Mouse (Mus musculus) heart, embryonic 11.5 days (tissue): ENCODE data around the gene Tfap2a. TPM values are rescaled to one million over a fixed set of nuclear protein-coding genes. Genes with fewer than 3 reads are reported as not detected.
A peak's percentile ranks its signal among the peaks of the same experiment; 100 is the strongest.

Experiments
- ATAC-seq: fragments of 200-750 bp; cut with Nextera tagmentation; replicated peaks from 2 replicates; pipeline ENCODE4 v1.8.0; 2017; ENCODE audit warnings: moderate library complexity; ENCODE audit not compliant: insufficient number of reproducible peaks, low FRiP score, low TSS enrichment
- H3K27ac ChIP-seq: fragments of 300-500 bp; sonication (generic); 2 replicates; pipeline ENCODE4 v1.5.1; 2014; ENCODE audit warnings: mild to moderate bottlenecking, low read depth, low read length
- H3K27me3 ChIP-seq: fragments of 300-500 bp; sonication (generic); 2 replicates; pipeline ENCODE4 v1.6.1; 2014; ENCODE audit warnings: mild to moderate bottlenecking, low read length, mixed read lengths; ENCODE audit not compliant: control insufficient read depth, insufficient read depth
- H3K36me3 ChIP-seq: fragments of 300-500 bp; sonication (generic); 2 replicates; pipeline ENCODE4 v1.6.1; 2014; ENCODE audit warnings: mild to moderate bottlenecking, low read length, moderate library complexity, mixed read lengths; ENCODE audit not compliant: control insufficient read depth, insufficient read depth
- H3K4me1 ChIP-seq: fragments of 300-500 bp; sonication (generic); 2 replicates; pipeline ENCODE4 v1.6.1; 2014; ENCODE audit warnings: low read length; ENCODE audit not compliant: control insufficient read depth, insufficient read depth
- H3K4me2 ChIP-seq: fragments of 300-500 bp; sonication (generic); 2 replicates; pipeline ENCODE4 v1.6.1; 2014; ENCODE audit warnings: mild to moderate bottlenecking, moderate library complexity
- H3K4me3 ChIP-seq: fragments of 300-500 bp; sonication (generic); 2 replicates; pipeline ENCODE4 v1.5.1; 2014; ENCODE audit warnings: low read depth, low read length
- H3K9ac ChIP-seq: fragments of 300-500 bp; sonication (generic); 2 replicates; pipeline ENCODE4 v1.6.1; 2014; ENCODE audit warnings: mild to moderate bottlenecking, low read depth, low read length, moderate library complexity
- H3K9me3 ChIP-seq: fragments of 300-500 bp; sonication (generic); replicated peaks from 2 replicates; pipeline ENCODE4 v1.6.1; 2016; ENCODE audit warnings: low read length; ENCODE audit not compliant: control insufficient read depth
- WGBS: fragments of 180-500 bp; shearing (Covaris S2); extraction: QIAGEN DNeasy Blood & Tissue Kit; methylation state at CpG from one replicate; pipeline ENCODE4 v1.1.7; 2014; ENCODE audit not compliant: insufficient replicate concordance; 5-methylcytosine and 5-hydroxymethylcytosine counted together
- polyA plus RNA-seq: library from polyadenylated mRNA; unstranded; fragments of >200 nt; fragmentation: Nextera tagmentation; extraction: Ambion mirVana; gene quantifications from 2 replicates; pipeline ENCODE4 v1.2.1, GENCODE M21; 2014

Tfap2a gene
- polyA plus RNA-seq, 1 experiment from 2014 or later: 0.39 TPM

DNA sequence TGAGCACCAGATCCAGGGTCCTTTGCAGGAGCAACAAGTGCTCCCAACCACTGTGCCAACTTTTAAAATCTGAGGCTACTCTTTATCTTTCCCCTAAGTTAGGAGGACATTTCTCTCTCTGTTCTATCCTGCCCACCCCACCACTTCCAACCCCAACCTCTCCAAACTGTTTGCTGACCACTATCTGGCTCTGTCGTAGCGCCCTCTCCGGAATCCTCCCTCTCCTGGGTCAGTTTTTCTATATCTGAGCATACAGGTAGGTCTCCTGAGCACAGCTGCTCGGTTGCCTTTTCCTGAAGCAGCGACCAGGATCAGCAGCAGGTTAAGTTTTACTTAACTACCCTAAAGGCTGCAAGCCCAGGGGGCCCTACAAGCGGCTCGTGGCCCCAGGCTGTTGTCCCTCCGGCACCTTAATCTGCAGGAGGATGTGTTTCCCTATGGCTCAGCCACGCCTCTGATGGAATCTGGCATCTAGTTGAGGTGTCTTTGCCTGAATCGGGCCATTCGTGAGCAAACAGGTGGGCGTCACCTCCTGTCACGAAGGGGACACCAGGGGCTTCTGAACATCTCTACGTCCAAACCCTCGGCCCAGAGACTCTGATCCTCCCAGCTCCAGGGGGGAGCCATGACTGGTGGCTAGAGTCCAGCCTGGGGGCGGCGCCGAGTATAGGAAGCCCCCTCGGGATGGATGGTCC is 6.1 kb upstream of the Tfap2a start:
- peaks cover 71% of the 10 kb centered on the region for H3K27me3 ChIP-seq
- 0 out of 2 replicates have a peak overlapping the region, but pooled peaks have one; percentile 22 for H3K9ac ChIP-seq
- no peak overlapping the region for H3K27ac ChIP-seq
- H3K9me3 ChIP-seq: no peaks in the 10 kb centered on the region
- 2% methylated on average over 19 of the region's 19 CpGs for WGBS
- H3K4me1 ChIP-seq: peaks cover 6% of the 10 kb centered on the region; the same call in 1 of the 2 replicates
- H3K36me3 ChIP-seq: no peaks in the 10 kb centered on the region
- peak overlapping the region; percentile 63 for H3K4me2 ChIP-seq
- ATAC-seq: no peak
- H3K4me3 ChIP-seq: peak overlapping the region; percentile 32

- H3K4me3 ChIP-seq: no peak overlapping the region
- H3K36me3 ChIP-seq: no peaks in the 10 kb centered on the region
- no peak for ATAC-seq
- no peak overlapping the region for H3K27ac ChIP-seq
- no peak overlapping the region for H3K4me2 ChIP-seq
- peaks cover 6% of the 10 kb centered on the region; the same call in 1 of the 2 replicates for H3K4me1 ChIP-seq
- H3K9ac ChIP-seq: no peak overlapping the region
- WGBS: 9% methylated on average over 4 of the region's 4 CpGs
- H3K27me3 ChIP-seq: peaks cover 81% of the 10 kb centered on the region
- H3K9me3 ChIP-seq: no peaks in the 10 kb centered on the region
Measured at GRCm38 (mm10) chr13:40743221-40743620, 5.0 kb upstream of the Tfap2a start.

DNA sequence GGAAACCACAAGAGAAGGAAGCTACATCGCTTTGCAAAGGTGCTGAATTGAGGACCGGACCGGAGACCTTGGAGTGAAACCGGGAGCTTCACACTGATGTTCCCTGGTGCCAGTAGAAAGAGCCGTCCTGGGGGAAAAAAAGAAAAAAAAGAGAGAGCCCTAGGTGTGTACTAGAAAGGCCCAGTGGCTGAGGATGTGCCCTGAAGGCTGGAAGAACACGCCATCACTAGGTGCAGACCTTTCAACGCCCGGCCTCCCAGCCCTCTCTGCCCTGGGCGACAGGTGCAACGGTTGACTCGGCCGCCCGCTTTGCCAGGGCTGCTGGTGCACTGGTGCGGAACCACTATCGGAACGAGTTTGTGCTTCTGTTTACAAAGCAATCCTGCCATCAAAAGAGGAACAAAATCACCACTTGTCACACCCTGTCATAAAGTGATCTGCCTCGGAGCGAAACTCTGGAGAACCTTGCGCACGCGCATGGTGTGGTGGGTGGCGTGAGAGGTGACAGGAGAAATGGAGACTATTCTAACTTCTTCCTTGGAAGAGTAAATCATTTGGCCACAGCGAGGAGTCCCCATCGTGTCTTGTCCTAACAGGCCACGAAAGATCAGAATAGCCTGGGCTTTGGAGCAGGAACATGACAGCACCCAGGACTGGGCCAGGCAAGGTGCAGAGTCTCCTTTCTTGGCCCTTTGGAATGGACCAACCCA is 3.8 kb upstream of the Tfap2a start:
- H3K4me3 ChIP-seq: no peak overlapping the region
- no peak for ATAC-seq
- no peak overlapping the region for H3K9ac ChIP-seq
- H3K4me1 ChIP-seq: peaks cover 6% of the 10 kb centered on the region; the same call in 1 of the 2 replicates
- WGBS: 3% methylated on average over 25 of the region's 25 CpGs
- peaks cover 92% of the 10 kb centered on the region for H3K27me3 ChIP-seq
- H3K9me3 ChIP-seq: no peaks in the 10 kb centered on the region
- H3K36me3 ChIP-seq: no peaks in the 10 kb centered on the region
- H3K27ac ChIP-seq: no peak overlapping the region
- H3K4me2 ChIP-seq: no peak overlapping the region

GRCm38 (mm10) chr13:40741436-40741835 is 3.3 kb upstream of the Tfap2a start:
- WGBS: under 1% methylated on average over 7 of the region's 7 CpGs
- Histone ChIP-seq H3K4me2 (no peak overlapping the region), H3K9me3 (no peaks in the 10 kb centered on the region), H3K36me3 (no peaks in the 10 kb centered on the region), H3K27ac (no peak overlapping the region), H3K4me3 (no peak overlapping the region), H3K9ac (no peak overlapping the region), H3K27me3 (peaks cover 97% of the 10 kb centered on the region), H3K4me1 (peaks cover 6% of the 10 kb centered on the region; the same call in 1 of the 2 replicates)
- no peak for ATAC-seq

GRCm38 (mm10) chr13:40740727-40741360 is 2.7 kb upstream of the Tfap2a start:
- no peak for ATAC-seq
- peaks cover 99% of the 10 kb centered on the region for H3K27me3 ChIP-seq
- no peaks in the 10 kb centered on the region for H3K36me3 ChIP-seq
- peaks cover 6% of the 10 kb centered on the region; the same call in 1 of the 2 replicates for H3K4me1 ChIP-seq
- 2% methylated on average over 19 of the region's 19 CpGs for WGBS
- H3K9me3 ChIP-seq: no peaks in the 10 kb centered on the region
- no peak overlapping the region for H3K4me2 ChIP-seq
- no peak overlapping the region for H3K9ac ChIP-seq
- H3K4me3 ChIP-seq: no peak overlapping the region
- H3K27ac ChIP-seq: no peak overlapping the region

GRCm38 (mm10) chr13:40739901-40740300 is 1.7 kb upstream of the Tfap2a start:
- Histone ChIP-seq H3K4me3 (no peak overlapping the region), H3K9me3 (no peaks in the 10 kb centered on the region), H3K4me2 (no peak overlapping the region), H3K9ac (no peak overlapping the region), H3K36me3 (no peaks in the 10 kb centered on the region), H3K4me1 (peaks cover 9% of the 10 kb centered on the region), H3K27me3 (peaks cover 99% of the 10 kb centered on the region), H3K27ac (no peak overlapping the region)
- WGBS: 3% methylated on average over 10 of the region's 10 CpGs
- no peak for ATAC-seq

- under 1% methylated on average over 17 of the region's 17 CpGs for WGBS
- Histone ChIP-seq H3K4me1 (peaks cover 4% of the 10 kb centered on the region; the same call in 1 of the 2 replicates), H3K27ac (no peak overlapping the region), H3K27me3 (peaks cover 99% of the 10 kb centered on the region), H3K4me3 (no peak overlapping the region), H3K9ac (no peak overlapping the region), H3K9me3 (no peaks in the 10 kb centered on the region), H3K4me2 (no peak overlapping the region), H3K36me3 (no peaks in the 10 kb centered on the region)
- ATAC-seq: no peak
Measured at GRCm38 (mm10) chr13:40739121-40739650, 1.0 kb upstream of the Tfap2a start.

- WGBS: 1% methylated on average over 22 of the region's 22 CpGs
- Histone ChIP-seq H3K4me3 (0 out of 2 replicates have a peak overlapping the region, but pooled peaks have one; percentile 5), H3K9ac (no peak overlapping the region), H3K27me3 (peaks cover 99% of the 10 kb centered on the region), H3K4me2 (peak overlapping the region; percentile 6; the same call in 1 of the 2 replicates), H3K9me3 (no peaks in the 10 kb centered on the region), H3K27ac (no peak overlapping the region), H3K4me1 (peaks cover 8% of the 10 kb centered on the region), H3K36me3 (no peaks in the 10 kb centered on the region)
- no peak for ATAC-seq
Measured at GRCm38 (mm10) chr13:40737761-40738160, 415 bp downstream of the Tfap2a start.
